Mouse (Mus musculus) mammary gland, adult 2 months (tissue): ENCODE measurements around the gene Zbtb45. TPM values are rescaled to one million over a fixed set of nuclear protein-coding genes. Genes with fewer than 3 reads are reported as not detected.

ENCODE experiments used
- polyA plus RNA-seq: library from polyadenylated mRNA; depleted of rRNA; stranded (reverse); fragments of >200 nt; gene quantifications from 2 replicates; pipeline ENCODE4 v1.2.3, GENCODE M21; 2012; ENCODE audit warnings: low replicate concordance; rRNA removed

Zbtb45 gene
- 27.8 and 61.8 TPM in 2 replicates for polyA plus RNA-seq

GRCm38 (mm10) chr7:13010005-13010908, at the start of gene Zbtb45:
TSS of gene Zbtb45 (minus strand) at chr7:13010034.

GRCm38 (mm10) chr7:13054287-13055010, 44.6 kb upstream of the Zbtb45 start, which contains the start of gene Mzf1:
TSS of gene Mzf1 (minus strand) at chr7:13054764.

GRCm38 (mm10) chr7:13037901-13038555, 28.2 kb upstream of the Zbtb45 start, which contains the start of gene Ube2m:
TSS of gene Ube2m (minus strand) at chr7:13038275.

GRCm38 (mm10) chr7:13034148-13034977, 24.5 kb upstream of the Zbtb45 start, which contains the start of gene Chmp2a:
TSS of gene Chmp2a (minus strand) at chr7:13034807.

GRCm38 (mm10) chr7:12998851-12999250, 11.0 kb downstream of the Zbtb45 start, which contains the start of gene Trim28:
TSS of gene Trim28 (plus strand) at chr7:12999114.

GRCm38 (mm10) chr7:12998053-12998452, 11.8 kb downstream of the Zbtb45 start, which contains the start of gene Slc27a5:
TSS of gene Slc27a5 (minus strand) at chr7:12998192.

GRCm38 (mm10) chr7:12977682-12978389, 32.0 kb downstream of the Zbtb45 start, which contains the start of gene Zfp446:
TSS of gene Zfp446 (plus strand) at chr7:12977848.

GRCm38 (mm10) chr7:12965678-12966091, 44.1 kb downstream of the Zbtb45 start, which contains the start of gene Zfp324:
TSS of gene Zfp324 (plus strand) at chr7:12965838.

Other genes starting within 250 kb of the Zbtb45 start
- 0.91 and 1.9 TPM in 2 replicates for gene Zscan18, start 206.4 kb downstream of the Zbtb45 start, polyA plus RNA-seq
- 0.79 and 2.4 TPM in 2 replicates for gene Zfp329, start 191.2 kb downstream of the Zbtb45 start, polyA plus RNA-seq
- 7.8 and 12.3 TPM in 2 replicates for gene Zfp110, start 175.3 kb downstream of the Zbtb45 start, polyA plus RNA-seq
- gene Zfp128, start 128.9 kb downstream of the Zbtb45 start, polyA plus RNA-seq = 0.56 and 1.6 TPM in 2 replicates
- 8.4 and 18.4 TPM in 2 replicates for gene Zscan22, start 112.2 kb downstream of the Zbtb45 start, polyA plus RNA-seq
- gene Rps5, start 87.7 kb downstream of the Zbtb45 start, polyA plus RNA-seq = 2,239 and 2,291 TPM in 2 replicates
- 1.4 and 1.6 TPM in 2 replicates for gene Rnf225, start 82.6 kb downstream of the Zbtb45 start, polyA plus RNA-seq
- gene Zfp324, start 44.2 kb downstream of the Zbtb45 start, polyA plus RNA-seq = 6.7 and 10.3 TPM in 2 replicates
- 5.9 and 6.8 TPM in 2 replicates for gene Zfp446, start 32.2 kb downstream of the Zbtb45 start, polyA plus RNA-seq
- gene Slc27a5, start 11.8 kb downstream of the Zbtb45 start, polyA plus RNA-seq = 0.32 and 3.3 TPM in 2 replicates
- gene Trim28, start 10.9 kb downstream of the Zbtb45 start, polyA plus RNA-seq = 236 and 280 TPM in 2 replicates
- gene Chmp2a, start 24.8 kb upstream of the Zbtb45 start, polyA plus RNA-seq = 50.6 and 56.2 TPM in 2 replicates
- 147 and 206 TPM in 2 replicates for gene Ube2m, start 28.2 kb upstream of the Zbtb45 start, polyA plus RNA-seq
- gene Mzf1, start 44.7 kb upstream of the Zbtb45 start, polyA plus RNA-seq = 1.4 and 2.4 TPM in 2 replicates
- gene Vmn1r85, start 85.1 kb upstream of the Zbtb45 start, polyA plus RNA-seq = not detected in 2 replicates
- gene Vmn1r86, start 109.9 kb upstream of the Zbtb45 start, polyA plus RNA-seq = not detected in 2 replicates
- gene Vmn1r87, start 130.1 kb upstream of the Zbtb45 start, polyA plus RNA-seq = not detected in 2 replicates
- not detected in 2 replicates for gene Vmn1r88, start 149.5 kb upstream of the Zbtb45 start, polyA plus RNA-seq
- not detected in 2 replicates for gene Vmn1r89, start 203.0 kb upstream of the Zbtb45 start, polyA plus RNA-seq